Mouse (Mus musculus) adrenal gland, postnatal 10 days (tissue): Measurements from ENCODE around the gene Ncoa7. TPM values are rescaled to one million over a fixed set of nuclear protein-coding genes. Genes with fewer than 3 reads are reported as not detected.
"Not testable (repeated sequence)": the region's sequence is repeated elsewhere in the genome, so short reads cannot be mapped to it uniquely, and the experiment has no call there.

Experiments used
- DNase-seq: peaks from one replicate; pipeline ENCODE4 v3.0.0; 2021; ENCODE audit warnings: mixed read lengths
- total RNA-seq, 2 experiments: library from RNA; stranded (reverse); gene quantifications; 2 replicates each; pipeline ENCODE4 v1.2.3; 2021

Ncoa7 gene
- total RNA-seq, 2 experiments from 2014 or later: 33.4 to 42.0 TPM

DNA sequence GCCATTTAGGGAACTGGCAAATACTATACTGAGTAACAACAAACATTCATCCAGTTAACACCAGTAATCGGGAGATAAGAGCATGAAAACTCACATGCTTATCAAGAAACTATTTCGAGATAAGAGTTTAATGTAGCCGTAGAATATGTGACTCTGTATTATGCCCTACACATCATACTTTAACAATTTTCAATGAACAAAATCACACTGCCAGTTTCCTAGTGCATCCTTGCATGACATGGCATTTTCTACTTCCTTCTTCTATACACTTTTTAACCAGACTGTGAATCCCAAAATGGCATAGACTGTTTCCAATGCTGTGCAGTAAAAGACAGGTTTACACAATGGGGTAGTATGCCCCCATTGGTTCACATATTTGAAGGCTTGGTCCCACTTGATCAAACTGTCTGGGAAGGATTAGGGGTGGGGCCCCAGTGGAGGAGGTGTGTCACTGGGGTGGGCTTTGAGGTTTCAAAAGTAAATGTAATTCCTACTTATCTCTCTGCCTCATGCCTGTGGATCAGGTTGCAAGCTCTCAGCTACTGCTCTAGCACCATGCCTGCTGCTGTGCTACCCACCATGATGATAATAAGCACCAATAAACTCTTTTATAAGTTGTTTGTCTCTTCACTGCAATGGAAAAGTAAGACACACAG is 15.3 kb downstream of the Ncoa7 start:
- no peak for DNase-seq

DNA sequence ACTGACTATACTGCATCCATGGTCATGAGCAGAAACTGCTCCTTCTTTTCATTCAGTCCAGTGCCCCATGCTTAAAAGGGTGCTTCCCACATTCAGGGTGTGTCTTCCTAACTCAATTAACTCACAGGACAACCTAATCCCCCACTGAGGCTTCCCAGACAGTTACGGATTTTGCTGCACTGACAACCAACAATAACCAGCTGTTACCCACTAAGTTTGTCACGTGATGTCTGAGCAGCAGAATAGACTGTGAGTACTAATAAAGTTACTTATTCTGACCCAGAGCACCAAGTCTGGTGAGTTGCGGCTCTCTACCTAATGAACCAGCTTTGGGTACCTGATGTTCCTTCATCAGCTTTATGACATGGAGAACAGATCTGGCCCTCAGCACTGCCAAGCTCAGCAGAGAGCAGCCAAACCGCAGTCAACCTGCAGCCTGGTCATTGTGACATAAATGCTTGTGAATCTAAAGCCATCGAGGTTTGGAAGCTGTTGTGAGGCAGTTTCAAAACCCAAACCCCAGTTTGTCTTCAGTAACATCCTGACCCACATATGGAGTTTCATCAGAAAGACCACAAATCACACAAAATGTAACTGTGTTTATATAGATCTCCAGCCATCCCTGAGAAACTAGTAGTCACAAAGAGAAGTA is 16.9 kb downstream of the Ncoa7 start:
- no peak for DNase-seq

DNA sequence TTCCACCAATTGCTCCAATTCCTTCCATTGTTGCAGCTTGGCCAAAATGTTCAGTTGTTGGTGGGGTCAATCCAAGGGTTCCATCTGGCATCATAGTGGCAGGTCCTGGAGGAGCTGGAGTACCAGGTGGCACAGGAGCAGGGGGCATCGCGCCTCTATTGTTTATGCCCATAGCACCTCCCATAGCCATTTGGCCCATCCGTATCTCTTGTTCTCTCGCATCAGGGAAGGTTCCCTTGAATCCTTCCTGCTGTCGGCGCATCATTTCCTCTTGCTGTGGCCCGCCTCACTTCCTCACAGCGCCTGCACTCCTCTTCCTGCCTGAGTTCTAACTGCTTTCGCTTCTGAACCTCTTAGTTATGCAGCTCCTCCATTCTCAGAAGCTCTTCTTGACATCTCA is 22.2 kb downstream of the Ncoa7 start:
- not testable (repeated sequence) for DNase-seq

DNA sequence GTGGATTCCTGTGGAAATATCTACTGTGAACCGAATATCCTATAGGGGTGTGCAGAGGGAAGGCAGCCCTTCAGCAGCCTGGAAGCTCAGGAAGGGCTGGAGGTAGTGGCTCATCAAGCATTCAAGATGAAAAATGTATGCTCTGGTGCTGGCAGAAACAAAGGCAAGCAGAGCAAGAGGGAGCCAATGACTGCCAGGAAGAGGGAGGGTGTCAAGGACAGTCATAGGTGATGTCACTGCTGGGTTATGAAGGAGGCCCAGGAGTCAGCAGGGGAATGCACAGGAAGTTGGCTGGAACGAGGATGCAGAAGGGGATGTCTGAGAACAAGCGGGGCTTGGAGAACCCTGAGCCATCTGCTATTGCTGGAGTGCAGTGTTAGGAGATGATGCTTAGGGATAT is 24.9 kb downstream of the Ncoa7 start:
- DNase-seq: peak; percentile 35

DNA sequence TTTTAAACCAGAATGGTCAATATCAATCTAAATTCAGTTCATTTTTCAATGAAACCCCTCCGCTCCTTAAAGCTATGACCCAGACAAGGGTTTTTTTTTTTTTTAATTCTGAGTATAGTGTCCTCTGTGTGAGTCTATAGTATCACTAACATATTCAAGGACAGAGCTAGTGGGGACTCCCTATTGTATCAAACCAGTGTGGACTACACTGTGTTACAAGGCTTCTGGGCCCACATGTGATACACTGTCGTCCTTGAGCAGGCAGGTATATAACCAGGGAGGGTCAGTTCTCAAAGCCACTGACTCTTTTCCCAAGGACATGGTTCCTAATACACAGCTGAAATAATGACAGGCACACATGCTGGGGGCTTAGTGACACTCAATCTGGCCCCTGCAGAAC is 27.1 kb downstream of the Ncoa7 start:
- DNase-seq: no peak

DNA sequence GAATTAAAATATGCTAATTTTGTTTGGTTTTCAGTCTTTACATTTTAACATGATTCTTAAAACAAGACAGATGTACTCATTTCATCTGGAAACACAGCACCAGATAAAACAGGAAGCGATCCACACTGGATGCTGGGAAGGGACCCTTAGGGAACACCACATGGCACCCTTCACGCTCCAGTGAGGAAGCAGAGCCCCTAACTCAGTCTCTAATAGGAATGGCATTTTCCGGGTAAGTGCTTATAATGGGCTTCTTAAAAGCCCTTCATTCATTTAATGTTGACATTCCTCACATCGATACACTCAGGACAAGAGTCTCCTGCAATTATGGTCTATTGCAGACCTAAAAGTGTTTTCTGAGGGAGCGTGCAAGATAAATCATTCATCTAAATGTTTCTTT is 27.6 kb downstream of the Ncoa7 start:
- DNase-seq: no peak

DNA sequence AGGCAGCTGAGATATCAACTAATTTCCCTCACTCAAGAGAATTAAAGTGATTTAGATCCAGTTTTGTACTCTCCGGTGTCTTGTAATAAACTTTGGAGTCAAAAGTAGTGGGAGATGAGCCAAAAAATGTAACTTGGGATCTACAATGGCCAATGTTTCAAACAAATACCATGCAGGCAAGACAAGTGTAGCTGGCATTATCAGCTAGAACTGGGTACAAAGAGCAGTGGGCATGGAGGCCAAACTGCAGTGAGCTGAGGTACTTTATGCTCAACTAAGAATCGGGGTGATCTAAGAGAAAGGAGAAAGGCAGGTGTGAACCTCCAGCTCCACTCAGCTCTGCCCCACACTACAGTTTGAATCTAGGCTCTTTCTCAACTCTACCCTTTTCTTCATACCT is 28.7 kb downstream of the Ncoa7 start:
- DNase-seq: no peak

DNA sequence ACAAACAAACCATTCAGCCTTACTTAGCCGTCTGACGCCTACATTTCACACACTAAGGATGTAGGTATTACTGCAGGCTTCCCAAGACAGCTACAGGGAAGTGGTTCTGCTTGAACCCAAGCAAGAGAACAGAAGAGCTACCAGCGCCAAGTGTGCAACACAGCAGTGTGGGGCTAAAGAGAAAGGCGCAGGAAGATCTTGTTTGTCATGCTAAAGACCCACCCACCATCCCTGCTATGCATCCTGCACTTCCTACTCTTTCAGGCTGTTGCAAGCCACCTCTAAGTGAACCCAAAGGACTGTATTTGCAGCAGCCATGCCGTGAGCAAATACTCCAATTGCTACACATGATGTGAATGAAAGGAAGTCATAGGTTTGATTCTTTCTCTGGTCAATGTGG is 29.9 kb downstream of the Ncoa7 start:
- no peak for DNase-seq

DNA sequence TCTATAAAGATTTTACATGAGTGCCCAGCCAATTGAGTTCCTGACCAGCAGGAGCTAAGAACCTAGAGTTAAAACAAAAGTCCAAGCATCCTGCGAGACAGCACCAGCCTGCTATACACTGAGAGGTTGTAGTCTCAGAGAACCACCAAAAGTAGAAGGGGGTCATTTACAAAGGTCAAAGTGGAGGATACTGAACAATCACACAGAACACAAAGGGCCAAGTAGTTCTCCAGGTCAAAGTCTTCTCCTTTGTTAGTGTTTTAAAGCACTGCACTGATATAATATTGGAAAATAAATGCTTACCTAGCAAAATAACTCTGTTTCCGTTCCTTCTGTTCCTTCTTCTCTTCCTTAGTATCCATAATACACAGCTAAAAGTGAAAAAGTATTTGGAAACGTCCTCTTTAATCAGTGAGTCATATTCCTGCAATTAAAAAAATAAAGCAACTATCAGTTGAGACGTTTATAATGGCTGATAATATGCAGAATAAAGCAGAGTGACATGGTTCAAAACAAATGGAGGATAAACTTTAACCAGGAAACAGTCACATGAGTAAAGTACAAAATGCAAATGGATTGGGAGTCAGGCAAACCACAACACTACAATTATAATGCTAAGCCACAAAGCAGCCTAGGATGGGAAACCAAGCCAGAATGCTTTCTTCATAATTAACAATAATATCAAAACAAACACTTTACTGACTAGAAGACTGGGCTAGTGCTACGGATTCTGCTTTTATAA is 31.5 kb downstream of the Ncoa7 start:
- no peak for DNase-seq

DNA sequence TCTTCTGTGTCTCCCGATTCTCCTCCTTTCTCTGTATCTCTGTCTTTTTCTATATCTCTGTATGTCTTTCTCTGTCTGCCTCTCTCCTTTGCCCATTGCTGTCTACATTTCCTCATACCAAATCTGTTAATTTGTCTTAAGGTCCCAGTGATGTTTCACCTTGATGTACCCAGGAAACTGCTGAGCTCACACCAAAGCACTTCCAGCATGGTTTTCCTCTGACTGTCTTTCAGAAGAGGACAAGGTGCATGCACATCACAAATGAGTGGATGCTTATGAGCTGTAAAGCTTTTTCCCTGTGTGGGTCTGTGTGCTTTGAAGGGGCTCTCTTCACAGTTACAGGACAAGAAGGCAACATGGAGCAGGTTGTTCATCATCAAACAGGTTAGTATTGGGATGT is 34.3 kb downstream of the Ncoa7 start:
- DNase-seq: no peak

DNA sequence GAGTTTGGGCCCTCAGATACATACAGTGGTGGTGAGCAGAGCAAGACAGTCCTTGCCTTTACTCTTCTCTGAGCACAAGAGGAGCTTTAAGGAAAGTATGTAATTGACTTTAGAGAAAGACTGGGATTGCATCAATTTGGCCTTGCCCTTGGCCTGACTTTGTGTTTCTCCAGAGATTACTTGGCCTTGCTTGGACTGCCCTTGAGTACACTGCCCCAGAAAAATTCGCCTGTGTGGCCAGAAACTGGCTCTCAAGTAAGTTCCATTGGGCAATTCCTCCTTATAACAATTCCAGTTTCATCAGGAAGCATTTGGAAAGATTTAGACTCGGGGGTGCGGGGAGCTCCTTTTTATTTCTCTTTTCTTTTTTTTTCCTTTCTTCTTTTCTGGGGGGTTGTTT is 34.9 kb downstream of the Ncoa7 start:
- DNase-seq: peak; percentile 59

DNA sequence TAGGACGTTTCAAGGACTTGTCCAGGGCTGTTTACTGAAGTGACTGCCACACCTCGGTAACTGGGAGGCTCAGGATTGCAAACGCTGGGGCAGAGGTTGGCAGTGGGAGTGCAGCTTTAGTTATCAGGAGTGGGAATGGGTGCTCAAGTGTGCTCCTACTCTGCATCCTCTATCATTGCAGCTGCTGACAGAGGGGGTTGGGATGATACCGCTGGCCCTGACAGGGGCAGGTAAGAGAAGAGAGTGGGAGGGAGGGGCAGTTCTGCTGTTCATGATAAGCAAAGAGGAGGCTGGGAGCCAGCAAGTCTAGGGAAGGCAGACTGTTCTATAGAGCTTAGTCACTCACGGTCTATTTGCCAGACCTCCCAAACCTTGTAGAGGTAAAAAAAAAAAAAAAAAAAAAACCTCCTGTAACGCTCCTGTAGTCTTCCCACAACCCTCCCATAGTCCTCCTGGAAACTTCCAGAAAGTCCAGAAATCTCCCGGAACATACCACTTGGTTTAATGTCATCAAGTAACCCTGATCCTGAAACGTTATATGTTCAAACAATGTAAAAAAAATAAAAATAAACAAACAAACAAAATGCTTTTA is 39.9 kb downstream of the Ncoa7 start:
- DNase-seq: no peak

DNA sequence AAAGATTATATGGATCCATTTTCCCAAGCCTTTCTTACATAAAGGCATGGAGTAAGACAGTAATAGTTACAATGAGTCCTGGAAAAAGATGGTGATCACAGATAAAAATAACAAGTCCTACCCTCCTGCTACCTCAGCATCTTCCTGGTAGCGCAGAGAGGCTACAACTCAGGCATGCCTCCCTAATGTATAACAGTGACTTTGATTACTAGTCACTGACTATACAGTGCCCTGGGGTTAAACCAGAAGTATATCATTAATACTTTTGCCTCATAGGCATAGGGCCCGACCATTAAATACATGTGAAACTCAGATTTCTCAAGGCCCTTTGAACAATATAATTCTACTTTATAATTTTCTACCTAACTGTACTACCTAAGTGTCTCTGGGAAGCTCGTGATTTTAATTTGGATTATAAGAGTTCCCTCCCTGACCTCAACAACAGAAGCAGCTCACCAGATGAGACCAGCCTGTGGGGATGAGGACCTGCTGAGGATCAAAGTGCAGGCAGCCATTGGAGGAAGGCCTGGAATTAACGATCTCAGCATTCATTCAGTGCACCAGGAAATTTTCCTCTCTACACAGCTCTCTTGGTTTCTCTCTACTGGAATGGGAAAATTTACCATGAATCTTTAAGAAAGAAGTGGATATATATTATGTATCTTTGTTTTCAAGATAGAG is 40.7 kb downstream of the Ncoa7 start:
- no peak for DNase-seq

DNA sequence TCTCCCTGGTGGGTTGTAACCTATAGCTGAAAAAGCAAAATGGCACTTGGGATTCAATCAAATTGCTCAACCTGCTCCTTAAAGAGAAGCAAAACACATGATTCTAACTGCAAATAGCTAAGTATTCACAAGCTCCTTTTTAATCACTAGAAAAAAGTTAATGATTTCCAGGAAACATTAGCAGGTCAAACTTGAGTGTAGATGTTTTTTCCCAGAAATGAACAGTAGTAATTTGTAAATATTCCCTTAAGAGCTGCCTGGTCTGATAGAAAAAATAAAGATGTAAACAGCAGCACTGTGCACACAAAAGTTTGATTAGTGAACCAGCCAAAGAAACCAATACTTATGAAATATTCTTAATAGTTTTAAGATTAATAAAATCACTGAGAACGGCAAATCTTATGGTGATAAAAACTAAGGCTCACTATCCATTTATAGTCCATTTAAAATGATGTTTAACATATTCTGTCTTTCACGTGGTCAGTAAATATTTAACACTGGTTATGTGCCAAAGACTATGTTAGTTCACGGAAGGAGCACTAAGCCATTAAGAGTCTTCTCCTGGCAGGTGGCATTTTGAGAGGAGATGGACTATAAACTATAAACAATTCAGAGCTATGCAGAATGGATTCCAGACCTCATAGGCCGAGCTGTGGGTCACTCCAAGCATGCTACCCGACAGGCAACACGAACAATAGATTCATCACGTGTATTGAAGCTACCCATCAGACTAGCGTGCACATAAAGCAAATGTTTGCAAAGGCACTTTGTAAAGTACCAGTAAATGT is 43.6 kb downstream of the Ncoa7 start:
- no peak for DNase-seq

DNA sequence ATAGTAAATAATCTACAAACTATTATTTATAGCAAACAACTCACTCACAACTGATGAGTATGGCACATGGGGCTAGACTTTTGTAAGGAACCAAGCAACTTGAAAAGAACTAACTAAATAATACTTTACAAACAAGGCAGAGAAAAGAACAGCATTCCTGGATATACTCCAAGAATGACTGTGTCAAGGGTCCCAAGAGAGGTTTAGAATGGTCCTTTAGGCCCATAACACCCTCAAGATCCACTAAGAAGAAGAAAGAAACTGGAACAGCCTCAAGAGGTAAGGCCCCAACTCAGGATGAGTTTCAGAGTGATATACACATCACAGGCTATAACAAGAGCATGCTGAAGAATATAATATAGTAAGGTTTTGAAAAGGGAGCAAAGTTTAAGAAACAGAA is 47.1 kb downstream of the Ncoa7 start:
- DNase-seq: no peak

DNA sequence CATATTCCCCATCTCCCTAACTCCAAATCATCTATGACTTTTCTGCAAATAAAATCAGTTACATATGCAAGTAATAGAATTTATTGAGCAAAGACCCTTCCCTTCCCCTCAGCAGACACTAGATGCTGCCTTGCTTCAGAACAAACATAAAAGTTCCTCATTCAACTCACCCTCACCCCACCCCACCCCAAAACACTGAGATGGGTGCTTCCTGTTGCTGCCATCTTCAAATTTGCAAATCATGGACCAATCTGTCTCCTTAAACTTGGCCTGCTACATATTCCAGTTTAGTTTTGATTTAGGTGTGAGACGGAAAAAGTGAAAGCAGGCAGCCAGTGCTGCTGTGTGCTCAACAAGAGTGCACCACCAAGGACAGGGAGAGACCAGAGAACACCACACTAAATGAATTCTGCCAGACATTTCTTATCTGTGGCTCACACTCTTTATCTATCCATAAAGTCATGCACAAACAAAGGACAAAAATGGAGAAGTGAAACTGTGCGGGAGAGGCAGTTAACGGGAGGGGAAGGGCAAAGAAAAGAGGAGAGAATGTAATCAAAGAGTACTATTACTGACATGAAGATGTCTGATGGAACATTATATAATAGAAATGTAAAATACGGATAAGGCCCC is 48.2 kb downstream of the Ncoa7 start:
- no peak for DNase-seq

DNA sequence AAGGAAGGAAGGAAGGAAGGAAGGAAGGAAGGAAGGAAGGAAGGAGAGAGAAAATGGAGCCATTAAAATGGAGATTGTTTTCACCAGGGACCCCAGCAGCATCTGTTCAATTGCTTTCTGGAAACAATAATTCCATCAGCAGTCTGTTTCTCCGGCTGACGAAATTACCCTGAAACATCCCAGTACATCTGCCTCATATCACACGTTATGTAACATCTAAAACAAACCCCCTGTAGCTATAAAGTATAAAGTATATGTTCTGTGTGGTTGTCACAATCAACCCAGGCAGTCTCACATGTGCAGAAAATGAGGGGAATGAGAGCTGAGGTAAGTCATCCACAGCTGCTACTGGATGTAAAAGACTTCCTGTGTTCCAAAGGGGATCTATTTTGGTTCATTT is 49.0 kb downstream of the Ncoa7 start:
- DNase-seq: no peak

DNA sequence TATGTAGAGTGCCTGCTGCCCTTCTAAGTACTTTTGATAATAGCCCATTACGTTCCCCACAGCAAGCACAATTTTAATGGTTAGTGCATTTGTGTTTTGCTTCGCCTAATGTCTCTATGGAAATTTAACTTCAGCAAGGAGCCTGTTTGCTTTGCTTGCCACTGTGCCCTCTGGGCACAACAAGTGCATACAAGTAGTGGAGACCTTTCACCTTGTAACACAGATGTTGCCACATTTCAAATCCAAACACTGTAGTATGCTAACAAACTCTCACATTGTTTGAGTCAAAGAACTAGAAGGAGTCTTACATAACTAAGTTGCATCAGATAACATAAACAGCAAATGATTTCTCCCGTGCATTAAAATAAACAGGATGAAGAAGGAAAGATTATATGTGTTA is 50.6 kb downstream of the Ncoa7 start:
- DNase-seq: no peak

DNA sequence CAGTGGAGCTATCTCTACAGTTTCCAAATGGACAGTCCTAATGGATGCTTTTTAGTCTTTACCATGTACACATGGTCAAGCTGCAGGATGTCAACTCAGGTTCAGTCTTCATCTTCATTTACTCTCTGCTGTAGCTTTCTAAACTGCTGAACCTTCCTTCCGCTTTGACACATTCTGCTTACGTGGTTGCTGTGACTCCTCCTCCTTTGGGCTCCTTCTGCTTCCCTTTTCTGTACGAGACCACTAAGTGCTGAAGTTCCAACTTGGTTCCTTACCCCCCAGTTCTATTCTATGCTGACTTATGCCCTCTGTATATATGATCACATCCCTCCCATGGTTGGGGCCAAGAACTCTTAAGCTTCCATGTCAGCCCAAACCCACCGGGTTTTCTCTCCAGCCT is 51.5 kb downstream of the Ncoa7 start:
- no peak for DNase-seq

DNA sequence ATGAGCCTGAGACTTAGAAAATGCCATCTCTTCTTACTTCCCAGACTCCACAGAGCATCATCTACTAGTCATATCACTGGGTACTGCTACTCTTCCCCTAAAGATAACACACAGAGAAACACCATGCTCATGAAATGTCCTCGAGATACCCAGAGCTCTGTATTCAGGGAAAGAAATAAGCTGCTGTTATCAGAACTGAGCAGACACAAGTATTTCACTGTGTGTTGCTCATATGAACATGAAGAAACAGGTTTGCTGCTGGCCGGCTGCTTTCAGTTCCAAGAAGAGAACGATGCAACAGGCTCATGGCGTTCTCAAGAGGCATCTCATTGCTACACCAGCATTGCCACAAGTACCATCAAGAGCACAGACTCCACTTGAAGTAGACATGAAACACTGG is 53.3 kb downstream of the Ncoa7 start:
- DNase-seq: no peak

DNA sequence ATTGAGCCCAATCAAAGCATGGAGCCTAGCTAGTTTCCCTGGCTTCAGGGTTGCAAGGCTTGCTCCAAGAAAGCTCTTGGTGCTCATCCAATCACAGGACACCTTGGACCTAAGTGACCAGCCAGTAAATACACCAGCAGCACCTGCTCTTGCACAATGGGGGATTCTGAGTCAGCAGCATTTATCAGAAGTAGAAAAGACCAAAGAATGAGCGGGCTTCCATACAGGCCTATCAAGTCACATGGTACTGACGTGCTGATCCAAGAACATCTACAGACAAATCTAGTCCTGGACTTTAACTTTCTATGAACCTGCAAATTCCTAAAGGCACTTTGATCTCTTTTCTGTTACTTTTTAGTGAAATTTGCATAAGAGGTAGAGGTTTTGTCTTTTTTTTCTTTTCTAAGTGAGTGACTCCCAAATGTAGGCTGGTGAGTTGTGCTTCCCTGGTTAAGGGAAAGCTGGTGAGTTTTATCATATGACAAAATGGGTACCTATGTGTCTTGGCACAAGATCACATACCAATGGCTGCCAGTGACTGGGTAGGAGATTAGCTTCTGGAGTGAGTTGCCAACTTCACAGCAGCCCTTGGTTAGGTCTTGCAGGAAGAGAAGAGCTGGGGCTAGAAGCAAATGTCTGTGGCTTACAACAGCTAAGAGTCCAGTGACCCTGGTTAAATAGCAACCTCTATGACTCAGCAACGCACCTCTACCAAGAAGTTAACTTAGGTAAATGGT is 57.7 kb downstream of the Ncoa7 start:
- DNase-seq: no peak
